Mouse (Mus musculus) intestine, embryonic 16.5 days (tissue): ENCODE data around the gene Mfsd12. TPM values are rescaled to one million over a fixed set of nuclear protein-coding genes. Genes with fewer than 3 reads are reported as not detected.

ENCODE experiments used
- ATAC-seq: fragments of 200-750 bp; cut with Nextera tagmentation; 2 replicates; pipeline ENCODE4 v1.8.0; 2017; ENCODE audit warnings: moderate TSS enrichment, moderate library complexity
- H3K27ac ChIP-seq: fragments of 300-500 bp; sonication (generic); 2 replicates; pipeline ENCODE4 v1.5.1; 2014; ENCODE audit warnings: mild to moderate bottlenecking, low read length
- H3K27me3 ChIP-seq: fragments of 300-500 bp; sonication (generic); replicated peaks from 2 replicates; pipeline ENCODE4 v1.6.1; 2014; ENCODE audit warnings: low read length, control low read depth, mixed read lengths; ENCODE audit not compliant: control insufficient read depth, insufficient read depth
- H3K36me3 ChIP-seq: fragments of 300-500 bp; sonication (generic); 2 replicates; pipeline ENCODE4 v1.6.1; 2014; ENCODE audit warnings: low read length, control low read depth; ENCODE audit not compliant: control insufficient read depth, insufficient read depth
- H3K4me1 ChIP-seq: fragments of 300-500 bp; sonication (generic); 2 replicates; pipeline ENCODE4 v1.6.1; 2014; ENCODE audit warnings: low read length, control low read depth, mixed read lengths; ENCODE audit not compliant: control insufficient read depth, insufficient read depth
- H3K4me2 ChIP-seq: fragments of 300-500 bp; sonication (generic); 2 replicates; pipeline ENCODE4 v1.6.1; 2014; ENCODE audit warnings: low read depth, low read length, control low read depth
- H3K4me3 ChIP-seq: fragments of 300-500 bp; sonication (generic); 2 replicates; pipeline ENCODE4 v1.5.1; 2014; ENCODE audit warnings: mild to moderate bottlenecking, low read length
- H3K9ac ChIP-seq: fragments of 300-500 bp; sonication (generic); 2 replicates; pipeline ENCODE4 v1.6.1; 2014; ENCODE audit warnings: low read depth, low read length
- H3K9me3 ChIP-seq: fragments of 300-500 bp; sonication (generic); 2 replicates; pipeline ENCODE4 v1.6.1; 2016; ENCODE audit warnings: low read length, control low read depth; ENCODE audit not compliant: control insufficient read depth
- WGBS: fragments of 180-500 bp; shearing (Covaris S2); extraction: QIAGEN DNeasy Blood & Tissue Kit; methylation state at CpG from one replicate; pipeline ENCODE4 v1.1.7; 2014; 5-methylcytosine and 5-hydroxymethylcytosine counted together
- polyA plus RNA-seq: library from polyadenylated mRNA; unstranded; fragments of >200 nt; fragmentation: Nextera tagmentation; extraction: Ambion mirVana; gene quantifications from 2 replicates; pipeline ENCODE4 v1.2.1, GENCODE M21; 2015

Gene Mfsd12
- polyA plus RNA-seq, 1 experiment from 2014 or later: 21.6 TPM

DNA sequence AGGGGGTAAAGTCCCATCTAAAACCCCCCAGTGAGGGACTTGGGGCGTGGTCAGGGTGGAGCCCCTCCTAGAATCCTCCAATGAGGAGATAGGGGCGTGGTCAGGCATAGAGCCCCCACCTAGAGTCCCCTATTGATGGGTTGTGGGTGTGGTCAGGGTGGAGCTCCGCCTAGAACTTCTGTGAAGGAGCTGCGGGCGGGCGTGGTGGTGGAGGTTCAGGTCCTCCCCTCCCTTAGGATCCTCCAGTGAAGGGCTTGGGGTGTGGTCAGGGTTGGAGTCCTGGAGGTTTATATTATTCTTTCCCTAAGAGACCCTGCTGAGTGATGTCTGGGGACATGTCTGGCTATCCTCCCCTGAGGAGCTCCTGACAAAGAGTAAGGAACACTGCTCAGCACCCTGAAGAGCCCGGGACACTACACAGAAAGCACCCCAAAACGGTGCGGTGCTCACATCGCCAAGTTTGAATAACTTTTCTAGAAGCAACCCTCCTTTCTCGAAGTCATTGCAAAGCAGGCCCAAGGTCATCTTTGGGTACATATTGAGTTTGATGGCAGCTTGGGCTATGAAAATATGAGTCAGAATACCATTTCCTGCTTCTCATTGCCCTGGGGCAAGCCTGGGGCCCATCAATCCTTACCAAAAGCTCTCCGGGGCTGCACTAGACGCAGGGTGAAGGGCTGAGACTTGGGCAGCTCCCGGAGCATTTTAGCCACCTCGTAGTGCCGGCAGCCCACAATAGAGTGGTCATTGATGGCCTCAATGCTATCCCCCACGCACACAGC lies 16.5 kb upstream of the Mfsd12 start:
- no peaks in the 10 kb centered on the region for H3K9me3 ChIP-seq
- 43% methylated on average over 17 of the region's 17 CpGs for WGBS
- H3K36me3 ChIP-seq: no peaks in the 10 kb centered on the region
- peaks cover 13% of the 10 kb centered on the region; the same call in 1 of the 2 replicates for H3K27me3 ChIP-seq
- no peak overlapping the region for H3K9ac ChIP-seq
- no peak overlapping the region for H3K4me2 ChIP-seq
- no peak overlapping the region for H3K4me3 ChIP-seq
- no peak for ATAC-seq
- H3K4me1 ChIP-seq: peaks cover 26% of the 10 kb centered on the region
- H3K27ac ChIP-seq: no peak overlapping the region

DNA sequence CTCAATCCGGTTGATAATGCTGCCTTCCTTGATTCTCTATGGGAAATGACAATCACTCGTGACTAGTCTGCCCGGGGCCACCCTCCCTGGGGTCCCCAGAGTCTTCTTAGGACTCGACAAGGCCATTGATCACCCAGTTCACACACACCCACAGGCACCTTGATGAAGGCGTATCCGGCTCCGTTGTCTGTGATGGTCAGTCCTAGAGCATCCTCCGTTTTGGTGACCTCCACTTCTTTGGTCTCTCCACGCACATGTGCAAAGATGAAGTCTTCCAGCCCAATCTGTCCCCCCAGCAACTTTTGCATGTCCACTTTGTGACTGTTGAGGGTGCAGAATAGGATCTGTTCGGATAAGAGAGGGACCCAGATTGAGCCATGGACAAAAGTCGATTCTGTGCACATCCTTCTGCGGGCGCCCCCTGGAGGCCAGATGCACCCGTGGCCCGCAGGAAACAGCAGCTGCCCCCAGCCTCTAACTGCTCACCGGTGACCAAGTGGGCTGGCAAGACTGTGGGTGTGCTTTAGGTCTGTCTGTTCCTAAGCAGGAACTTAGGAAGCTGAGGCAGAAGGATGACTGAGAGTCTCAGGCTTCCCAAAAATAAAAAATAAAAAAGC lies 15.8 kb upstream of the Mfsd12 start:
- H3K27me3 ChIP-seq: peaks cover 13% of the 10 kb centered on the region; the same call in 1 of the 2 replicates
- H3K9ac ChIP-seq: no peak overlapping the region
- no peak overlapping the region for H3K27ac ChIP-seq
- no peak for ATAC-seq
- H3K9me3 ChIP-seq: no peaks in the 10 kb centered on the region
- H3K4me2 ChIP-seq: no peak overlapping the region
- 36% methylated on average over 16 of the region's 16 CpGs for WGBS
- H3K4me3 ChIP-seq: no peak overlapping the region
- H3K36me3 ChIP-seq: no peaks in the 10 kb centered on the region
- peaks cover 21% of the 10 kb centered on the region for H3K4me1 ChIP-seq

- Histone ChIP-seq H3K4me3 (peak within 1 kb of the TSS; percentile 60), H3K4me2 (peak within 1 kb of the TSS; percentile 96), H3K4me1 (peaks cover 32% of the 10 kb centered on the region), H3K27ac (no peak within 1 kb of the TSS), H3K9me3 (no peaks in the 10 kb centered on the region), H3K9ac (peak within 1 kb of the TSS; percentile 76), H3K27me3 (peaks cover 13% of the 10 kb centered on the region; the same call in 1 of the 2 replicates), H3K36me3 (no peaks in the 10 kb centered on the region)
- no peak for ATAC-seq
- 3% methylated on average over 64 of the region's 67 CpGs for WGBS
Measured at GRCm38 (mm10) chr10:81342686-81343505, 14.4 kb upstream of the Mfsd12 start, which contains the start of gene Gipc3. Gene Gipc3, minus strand, starts transcription at chr10:81343266.

DNA sequence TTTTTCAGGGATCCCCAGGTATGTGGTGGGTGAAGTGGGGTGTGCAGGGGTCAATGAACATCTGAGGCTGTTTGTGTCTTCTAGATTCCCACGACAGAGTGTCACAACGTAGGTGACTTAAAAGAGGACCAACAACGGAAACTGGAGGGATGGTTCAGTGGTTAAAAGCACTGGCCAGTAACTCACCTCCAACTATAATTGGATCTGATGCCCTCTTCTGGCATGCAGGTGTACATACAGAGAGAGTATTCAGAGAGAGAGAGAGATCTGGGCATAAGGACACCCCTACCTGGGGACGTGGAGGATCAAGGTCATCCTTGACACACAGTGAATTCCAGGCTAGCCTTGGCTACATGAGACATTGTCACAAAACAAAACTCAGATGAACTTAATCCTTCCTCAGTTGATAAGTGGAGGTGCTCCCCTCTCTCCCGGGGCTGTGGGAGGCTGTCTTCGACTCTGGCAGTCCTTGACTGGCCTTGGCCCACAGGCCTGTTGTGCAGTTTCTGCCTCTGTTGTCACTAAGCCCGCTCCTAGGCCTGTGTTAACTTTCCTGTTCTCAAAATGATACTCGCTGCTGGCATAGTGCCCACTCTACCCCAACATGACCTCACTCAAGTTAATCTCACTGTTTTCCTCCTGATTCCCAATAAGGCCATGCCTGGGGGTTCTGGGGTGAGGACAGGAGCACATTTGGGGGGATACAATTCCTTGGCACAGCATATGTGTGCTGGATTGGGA lies 12.7 kb upstream of the Mfsd12 start:
- peaks cover 45% of the 10 kb centered on the region for H3K4me1 ChIP-seq
- no peak overlapping the region for H3K27ac ChIP-seq
- H3K4me2 ChIP-seq: no peak overlapping the region
- H3K9me3 ChIP-seq: no peaks in the 10 kb centered on the region
- peaks cover 13% of the 10 kb centered on the region; the same call in 1 of the 2 replicates for H3K27me3 ChIP-seq
- no peak overlapping the region for H3K4me3 ChIP-seq
- no peak overlapping the region for H3K9ac ChIP-seq
- ATAC-seq: no peak
- WGBS: 53% methylated on average over 8 of the region's 8 CpGs
- H3K36me3 ChIP-seq: no peaks in the 10 kb centered on the region

- peaks cover 13% of the 10 kb centered on the region; the same call in 1 of the 2 replicates for H3K27me3 ChIP-seq
- peaks cover 47% of the 10 kb centered on the region for H3K4me1 ChIP-seq
- no peaks in the 10 kb centered on the region for H3K36me3 ChIP-seq
- H3K4me2 ChIP-seq: no peak overlapping the region
- no peak for ATAC-seq
- WGBS: 90% methylated on average over 4 of the region's 4 CpGs
- H3K27ac ChIP-seq: no peak overlapping the region
- no peaks in the 10 kb centered on the region for H3K9me3 ChIP-seq
- no peak overlapping the region for H3K9ac ChIP-seq
- no peak overlapping the region for H3K4me3 ChIP-seq
Measured at GRCm38 (mm10) chr10:81345162-81345534, 12.1 kb upstream of the Mfsd12 start.

GRCm38 (mm10) chr10:81346453-81347067 lies 10.7 kb upstream of the Mfsd12 start:
- H3K27me3 ChIP-seq: peaks cover 13% of the 10 kb centered on the region; the same call in 1 of the 2 replicates
- H3K9ac ChIP-seq: peak overlapping the region; percentile 60
- H3K36me3 ChIP-seq: no peaks in the 10 kb centered on the region
- H3K9me3 ChIP-seq: no peaks in the 10 kb centered on the region
- peak overlapping the region; percentile 45 for H3K4me3 ChIP-seq
- peak; percentile 14 for ATAC-seq
- H3K4me1 ChIP-seq: peaks cover 37% of the 10 kb centered on the region
- peak overlapping the region; percentile 68 for H3K4me2 ChIP-seq
- 13% methylated on average over 55 of the region's 55 CpGs for WGBS
- peak overlapping the region; percentile 69 for H3K27ac ChIP-seq

GRCm38 (mm10) chr10:81349146-81349545 lies 8.1 kb upstream of the Mfsd12 start:
- H3K27me3 ChIP-seq: peaks cover 2% of the 10 kb centered on the region; the same call in 1 of the 2 replicates
- H3K9ac ChIP-seq: peak overlapping the region; percentile 88
- H3K4me2 ChIP-seq: peak overlapping the region; percentile 88
- H3K9me3 ChIP-seq: no peaks in the 10 kb centered on the region
- H3K4me3 ChIP-seq: peak overlapping the region; percentile 86
- WGBS: 6% methylated on average over 12 of the region's 12 CpGs
- H3K4me1 ChIP-seq: peaks cover 33% of the 10 kb centered on the region
- ATAC-seq: peak; percentile 38
- peak overlapping the region; percentile 87 for H3K27ac ChIP-seq
- no peaks in the 10 kb centered on the region for H3K36me3 ChIP-seq

DNA sequence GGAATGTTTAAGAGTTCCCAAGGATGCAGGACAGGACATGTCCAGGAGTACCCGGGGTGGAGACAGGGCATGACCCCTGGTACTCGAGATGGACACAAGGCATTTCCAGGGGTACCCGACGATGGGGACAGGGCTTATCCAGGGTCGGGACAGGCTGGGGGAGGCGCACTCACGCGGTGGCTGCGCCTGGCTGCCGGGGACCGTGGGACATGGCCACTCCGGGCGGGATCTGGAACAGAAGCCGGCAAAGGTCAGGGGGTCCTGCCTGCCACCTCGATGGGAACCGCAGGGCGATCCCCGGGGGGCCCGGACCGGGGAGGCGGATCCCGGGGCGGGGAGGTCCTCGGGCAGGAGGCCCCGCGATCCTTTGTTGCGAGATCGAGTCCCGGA lies 7.3 kb upstream of the Mfsd12 start:
- Histone ChIP-seq H3K4me3 (peak overlapping the region; percentile 86), H3K4me2 (peak overlapping the region; percentile 88), H3K27me3 (0 out of 2 replicates have a peak, but pooled peaks cover 2% of the 10 kb centered on the region), H3K36me3 (no peaks in the 10 kb centered on the region), H3K27ac (peak overlapping the region; percentile 87), H3K4me1 (peaks cover 41% of the 10 kb centered on the region), H3K9me3 (no peaks in the 10 kb centered on the region), H3K9ac (peak overlapping the region; percentile 88)
- ATAC-seq: peak; percentile 16; the same call in 1 of the 2 replicates
- under 1% methylated on average over 29 of the region's 29 CpGs for WGBS
